Mouse (Mus musculus) ovary, postnatal 10 days (tissue): ENCODE results near the gene Vps16.
A peak's percentile ranks its signal among the peaks of the same experiment; 100 is the strongest.

Source experiments
- DNase-seq: peaks from one replicate; pipeline ENCODE4 v3.0.0; 2022; ENCODE audit warnings: low spot score

The Vps16 gene

GRCm38 (mm10) chr2:130423397-130424125 lies 578 bp upstream of the Vps16 start:
- DNase-seq = peak; percentile 73

DNA sequence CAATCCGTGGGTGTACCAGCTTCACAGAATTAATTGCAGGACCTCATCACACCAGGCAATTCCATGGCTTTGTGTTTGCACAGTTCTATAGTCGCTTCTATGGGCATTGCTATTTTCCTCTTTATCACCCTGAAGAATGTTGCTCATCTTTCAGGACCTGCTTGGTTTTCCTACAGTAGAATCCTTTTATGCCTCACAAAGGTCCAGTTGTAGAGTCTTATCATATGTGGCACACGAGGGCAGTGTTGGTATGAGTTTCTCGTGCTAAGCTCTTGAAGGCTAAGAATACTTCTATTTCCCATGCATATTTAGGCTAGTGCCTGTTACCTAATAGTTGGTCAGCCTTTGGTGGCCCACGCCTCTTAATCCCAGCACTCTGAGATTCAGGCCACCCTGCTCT lies 973 bp downstream of the Vps16 start:
- no peak for DNase-seq

GRCm38 (mm10) chr2:130429851-130430250 lies 5.7 kb downstream of the Vps16 start:
- DNase-seq = no peak

GRCm38 (mm10) chr2:130430484-130430883 lies 6.3 kb downstream of the Vps16 start:
- DNase-seq = no peak

DNA sequence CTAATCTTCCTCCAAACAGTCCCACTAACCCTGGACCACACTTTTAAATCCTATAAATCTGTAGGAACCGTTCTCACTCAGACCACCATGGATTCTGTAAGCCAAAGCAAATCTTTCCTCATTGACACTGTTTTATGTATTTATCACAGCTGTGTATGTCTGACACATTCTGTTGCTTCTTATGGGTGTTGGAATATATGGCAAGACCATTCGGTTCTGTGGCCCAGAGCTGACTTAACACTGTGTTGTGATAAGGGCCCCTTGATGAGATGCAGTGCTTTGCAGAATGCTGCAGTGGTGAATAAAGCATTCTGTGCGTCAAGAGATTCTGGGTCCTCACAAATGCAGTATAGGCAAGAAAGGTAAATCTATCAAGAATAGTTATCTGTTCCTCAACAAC lies 8.0 kb downstream of the Vps16 start:
- no peak for DNase-seq

GRCm38 (mm10) chr2:130433152-130433551 lies 9.0 kb downstream of the Vps16 start:
- no peak for DNase-seq

DNA sequence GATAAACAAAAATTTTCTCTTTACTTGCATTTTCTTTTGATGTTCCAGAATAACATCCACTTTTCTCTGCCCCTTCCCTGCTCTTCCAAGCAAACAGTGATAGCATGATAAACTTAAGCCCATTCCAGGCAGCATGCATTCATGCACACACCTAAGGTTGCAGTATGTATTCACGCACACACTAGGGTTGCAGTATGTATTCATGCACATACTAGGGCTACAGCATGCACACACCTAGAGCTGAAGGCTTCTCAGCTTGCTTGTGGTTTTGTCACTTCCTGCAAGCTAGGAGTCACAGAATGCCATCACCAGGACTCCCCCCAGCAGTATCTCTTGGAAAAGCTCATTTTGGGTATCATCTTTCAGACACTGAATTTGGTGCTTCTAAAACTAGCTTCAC lies 12.6 kb downstream of the Vps16 start:
- DNase-seq = no peak

GRCm38 (mm10) chr2:130438861-130439260 lies 14.7 kb downstream of the Vps16 start:
- no peak for DNase-seq

- DNase-seq = no peak
Measured at GRCm38 (mm10) chr2:130439840-130440480, 15.8 kb downstream of the Vps16 start.

DNA sequence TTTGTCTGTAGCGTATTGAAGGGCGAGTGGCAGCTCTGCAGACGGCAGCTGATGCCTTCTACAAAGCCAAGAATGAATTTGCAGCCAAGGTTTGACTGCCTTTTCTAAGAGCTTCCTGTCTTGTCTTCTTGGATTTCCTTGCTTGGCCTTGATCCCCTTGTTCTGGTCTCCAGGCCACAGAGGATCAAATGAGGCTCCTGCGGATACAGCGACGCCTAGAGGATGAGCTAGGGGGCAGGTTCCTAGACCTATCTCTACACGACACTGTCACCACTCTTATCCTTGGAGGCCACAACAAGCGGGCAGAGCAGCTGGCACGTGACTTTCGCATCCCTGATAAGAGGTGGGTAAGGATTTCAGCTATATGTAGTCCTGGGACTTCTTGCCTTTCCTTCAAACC lies 18.0 kb downstream of the Vps16 start:
- DNase-seq = no peak

- DNase-seq = no peak
Measured at GRCm38 (mm10) chr2:130448449-130448848, 24.3 kb downstream of the Vps16 start.

DNA sequence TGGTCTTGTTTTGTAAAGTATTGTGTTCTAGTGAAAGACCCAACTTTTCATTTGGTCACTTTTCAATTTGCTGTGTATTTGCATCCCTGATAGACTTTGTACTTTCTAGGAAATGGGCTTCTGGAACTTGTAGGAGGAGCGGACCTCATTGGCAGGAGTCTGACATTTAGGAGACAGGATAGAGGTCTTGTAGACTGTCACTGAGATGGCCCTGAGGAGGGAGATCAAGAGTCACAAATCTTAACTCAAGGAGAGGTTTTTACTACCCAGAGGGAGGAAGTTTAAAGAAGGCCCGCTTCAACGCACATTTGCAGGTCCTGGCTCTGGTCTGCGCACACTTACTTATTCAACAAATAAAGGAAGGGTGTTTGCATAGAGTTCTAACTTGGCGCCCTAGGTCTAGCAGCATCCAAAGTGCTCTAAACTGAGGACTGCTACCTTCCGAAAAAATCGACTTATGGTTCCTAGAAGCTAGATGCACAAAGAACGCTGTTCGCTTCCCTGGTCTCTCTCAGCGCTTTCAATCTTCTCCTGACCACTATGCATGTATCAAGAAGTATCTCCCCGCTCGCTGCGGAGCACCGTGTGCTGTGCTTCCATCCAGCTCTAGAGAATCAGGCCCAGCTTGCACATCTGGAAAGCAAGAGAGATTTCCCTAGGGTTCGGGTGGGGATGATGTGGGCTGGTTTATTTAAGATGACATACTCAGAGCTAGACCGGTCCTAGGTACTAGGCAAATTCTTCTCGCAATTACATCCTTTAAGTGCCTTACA lies 25.1 kb downstream of the Vps16 start:
- no peak for DNase-seq

DNA sequence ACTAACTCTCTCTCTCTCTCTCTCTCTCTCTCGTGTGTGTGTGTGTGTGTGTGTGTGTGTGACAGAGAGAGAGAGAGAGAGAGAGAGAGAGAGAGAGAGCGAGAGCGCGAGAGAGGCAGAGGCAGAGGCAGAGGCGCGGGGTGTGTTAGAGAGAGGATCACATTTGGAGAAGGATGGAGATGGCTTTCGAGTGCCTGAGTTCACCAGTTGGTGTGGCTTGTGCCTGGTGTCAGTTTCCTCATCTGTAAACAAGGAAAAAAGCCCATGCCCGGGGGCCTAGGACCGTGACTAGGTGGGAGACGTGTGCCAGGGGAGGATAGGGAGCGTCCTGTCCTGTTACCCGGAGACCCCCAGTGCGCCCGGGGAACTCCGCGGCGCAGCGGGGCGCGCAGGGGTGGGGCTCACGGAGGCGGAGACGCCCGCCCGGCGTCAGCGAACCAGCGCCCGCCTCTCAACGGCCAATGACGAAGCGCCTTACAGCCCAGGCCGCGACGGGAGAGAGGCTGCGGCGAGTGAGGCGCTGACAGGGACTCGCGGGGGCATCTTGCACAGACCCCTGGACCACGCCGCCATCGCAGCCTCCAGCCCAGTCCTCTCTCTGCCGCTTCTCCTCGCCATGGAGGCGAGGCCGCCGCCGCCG lies 25.8 kb downstream of the Vps16 start, which contains the start of gene Ptpra:
Gene Ptpra, plus strand, starts transcription at position 485 of the 640 bp plus-strand sequence.
- DNase-seq = peak; percentile 92

- peak; percentile 69 for DNase-seq
Measured at GRCm38 (mm10) chr2:130450434-130450796, 26.3 kb downstream of the Vps16 start.

GRCm38 (mm10) chr2:130451086-130451726 lies 27.1 kb downstream of the Vps16 start:
- no peak for DNase-seq

- no peak for DNase-seq
Measured at GRCm38 (mm10) chr2:130451727-130452090, 27.6 kb downstream of the Vps16 start.

DNA sequence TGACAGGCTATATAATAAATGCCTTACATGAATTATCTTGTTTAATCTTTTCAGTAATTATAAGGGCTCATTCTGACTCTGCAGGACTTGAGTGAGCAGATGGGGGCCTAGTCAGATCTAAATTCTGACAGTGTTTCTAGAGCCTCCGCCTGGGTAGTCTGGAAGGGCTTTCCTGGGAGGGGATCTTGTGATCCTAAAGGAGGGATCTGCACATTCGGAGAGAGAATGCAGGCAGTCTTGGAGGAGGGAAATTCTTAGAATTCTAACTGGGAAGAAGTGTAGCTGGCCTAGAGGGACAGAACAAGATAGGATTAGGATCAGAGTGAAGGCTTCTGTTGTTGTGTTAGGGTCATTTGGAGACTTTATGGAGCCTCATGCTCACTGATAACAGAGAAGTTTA lies 28.1 kb downstream of the Vps16 start:
- DNase-seq = no peak

DNA sequence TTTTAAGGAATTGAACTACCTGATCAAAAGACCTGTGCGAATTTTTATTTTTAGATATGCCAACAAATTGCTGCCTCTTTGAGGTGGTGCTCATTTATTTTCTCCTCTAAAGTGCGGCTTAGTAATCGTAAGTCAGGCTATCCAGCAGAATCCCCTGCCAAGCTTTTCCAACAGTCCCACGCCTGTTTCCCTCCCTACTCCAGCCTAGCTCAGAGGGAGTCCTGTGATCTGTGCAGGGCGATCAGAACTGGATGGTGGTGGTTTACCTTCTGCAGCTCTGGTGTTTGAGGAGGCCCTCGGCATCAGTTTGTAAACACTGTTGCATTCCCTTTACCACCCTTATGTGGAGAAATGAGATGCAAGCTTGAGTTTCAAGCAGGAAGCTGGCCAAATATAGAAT lies 29.3 kb downstream of the Vps16 start:
- DNase-seq = no peak

DNA sequence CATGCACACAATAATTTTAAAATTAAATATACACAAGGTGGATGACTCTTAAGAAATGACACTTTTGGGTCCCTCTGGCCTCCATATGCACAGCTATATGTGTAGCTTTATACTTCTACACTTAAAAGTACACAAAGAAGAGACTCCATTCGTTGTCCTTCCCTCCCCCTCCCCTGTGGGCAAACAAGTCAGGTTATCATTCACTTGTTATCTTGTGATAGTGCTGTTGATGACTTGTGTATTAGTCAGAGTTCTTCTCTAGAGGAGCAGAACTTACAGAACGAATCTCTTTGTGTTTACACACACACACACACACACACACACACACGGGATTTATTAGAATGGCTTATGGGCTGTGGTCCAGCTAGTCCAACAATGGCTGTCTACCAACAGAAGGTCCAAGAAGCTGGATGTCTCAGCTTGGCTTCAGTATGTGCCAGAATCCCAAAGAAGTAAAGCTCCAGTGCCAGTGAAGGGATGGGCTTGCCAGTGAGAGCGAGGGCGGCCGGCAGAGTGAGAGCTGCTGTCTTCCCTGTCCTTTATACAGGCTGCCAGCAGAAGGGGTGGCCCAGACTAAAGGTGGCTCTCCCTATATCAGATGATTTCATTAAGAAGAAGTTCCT lies 30.7 kb downstream of the Vps16 start:
- DNase-seq = no peak

- no peak for DNase-seq
Measured at GRCm38 (mm10) chr2:130457871-130458270, 33.7 kb downstream of the Vps16 start.

- DNase-seq = no peak
Measured at GRCm38 (mm10) chr2:130459576-130459975, 35.4 kb downstream of the Vps16 start.
